ENCODE assay signal across 8 mouse cellular contexts in the genomic region with DNA sequence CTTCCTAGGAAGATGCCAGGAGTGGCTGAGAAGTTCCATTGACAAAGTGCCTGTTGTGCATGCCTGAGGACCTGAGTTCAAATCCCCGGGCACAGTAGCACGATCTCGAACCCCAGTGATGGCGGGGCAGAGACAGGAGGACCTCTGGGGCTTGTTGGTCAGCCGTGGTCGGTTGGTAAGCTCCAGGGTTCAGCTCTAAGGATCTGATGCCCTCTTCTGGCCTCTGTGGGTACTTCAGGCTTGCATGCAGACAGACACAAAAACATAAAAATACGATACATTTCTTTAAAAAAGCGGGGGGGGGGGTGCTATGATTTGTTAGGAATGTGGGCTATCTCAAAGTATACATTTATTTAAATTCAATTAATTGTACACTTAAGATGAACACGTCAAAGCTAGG. TPM values are rescaled to one million over a fixed set of nuclear protein-coding genes. Genes with fewer than 3 reads are reported as not detected.
DNase-seq lines count a peak whose midpoint lies in the region; ATAC-seq and TF ChIP-seq lines count a peak whose summit lies in the region.

No protein-coding gene starts in this region.

- TF ChIP-seq POLR2A in olfactory bulb, adult 2 months (IDR thresholded peaks at IDR 0.05; ENCODE audit: insufficient read depth, low read depth, low read length): no peak

- no peak overlapping the region for H3K9ac ChIP-seq in forebrain, embryonic 11.5 days (ENCODE audit: low read length)
- no peak overlapping the region for H3K9ac ChIP-seq in forebrain, embryonic 13.5 days
- no peak overlapping the region for H3K9ac ChIP-seq in neural tube, embryonic 15.5 days (replicated peaks)

- no peak overlapping the region for H3K4me3 ChIP-seq in forebrain, embryonic 11.5 days (ENCODE audit: low read depth, low read length)
- no peak overlapping the region for H3K4me3 ChIP-seq in forebrain, embryonic 13.5 days
- no peak overlapping the region for H3K4me3 ChIP-seq in neural tube, embryonic 15.5 days (replicated peaks)
- no peak overlapping the region for H3K4me3 ChIP-seq in olfactory bulb, adult 2 months (ENCODE audit: insufficient read depth, low read depth, low read length)

- no peaks in the 10 kb centered on the region for H3K36me3 ChIP-seq in forebrain, embryonic 11.5 days (ENCODE audit: control insufficient read depth, insufficient read depth, low read length)
- no peaks in the 10 kb centered on the region for H3K36me3 ChIP-seq in forebrain, embryonic 13.5 days (ENCODE audit: poor library complexity, severe bottlenecking)
- H3K36me3 ChIP-seq in neural tube, embryonic 15.5 days: no peaks in the 10 kb centered on the region

- no peaks in the 10 kb centered on the region for H3K9me3 ChIP-seq in forebrain, embryonic 11.5 days (ENCODE audit: control insufficient read depth, low read length)
- no peaks in the 10 kb centered on the region for H3K9me3 ChIP-seq in forebrain, embryonic 13.5 days (replicated peaks)
- no peaks in the 10 kb centered on the region for H3K9me3 ChIP-seq in neural tube, embryonic 15.5 days (replicated peaks)

- H3K27me3 ChIP-seq in forebrain, embryonic 11.5 days (ENCODE audit: control insufficient read depth, insufficient read depth, low read length): no peaks in the 10 kb centered on the region
- no peaks in the 10 kb centered on the region for H3K27me3 ChIP-seq in forebrain, embryonic 13.5 days
- H3K27me3 ChIP-seq in neural tube, embryonic 15.5 days (replicated peaks): no peaks in the 10 kb centered on the region

- DNase-seq in forebrain, embryonic 11.5 days (ENCODE audit: low spot score): peak; percentile 74
- DNase-seq in neural tube, embryonic 10.5 days (ENCODE audit: extremely low spot score, low spot score): peak; percentile 60
- peak; percentile 32 for DNase-seq in embryo, embryonic 11.5 days (ENCODE audit: low read depth, low spot score)
- DNase-seq in layer of hippocampus, adult 9-10 months (ENCODE audit: low spot score): no peak
- DNase-seq in spleen, adult 18-20 months: no peak

- 53% methylated on average over 9 of the region's 9 CpGs for WGBS in forebrain, embryonic 11.5 days
- WGBS in forebrain, embryonic 13.5 days: 57% methylated on average over 9 of the region's 9 CpGs
- 57% methylated on average over 9 of the region's 9 CpGs for WGBS in neural tube, embryonic 15.5 days
- WGBS in olfactory bulb, adult 2 months: 58% methylated on average over 9 of the region's 9 CpGs

- no peak for ATAC-seq in forebrain, embryonic 11.5 days (replicated peaks; ENCODE audit: low FRiP score)
- no peak for ATAC-seq in forebrain, embryonic 13.5 days
- no peak for ATAC-seq in neural tube, embryonic 15.5 days (ENCODE audit: low FRiP score)

- H3K27ac ChIP-seq in forebrain, embryonic 11.5 days (ENCODE audit: low read depth, low read length): no peak overlapping the region
- H3K27ac ChIP-seq in forebrain, embryonic 13.5 days: no peak overlapping the region
- H3K27ac ChIP-seq in neural tube, embryonic 15.5 days (replicated peaks): no peak overlapping the region
- no peak overlapping the region for H3K27ac ChIP-seq in olfactory bulb, adult 2 months (ENCODE audit: insufficient read depth, low read depth, low read length)

- no peaks in the 10 kb centered on the region for H3K4me1 ChIP-seq in forebrain, embryonic 11.5 days (replicated peaks; ENCODE audit: control insufficient read depth, insufficient read depth, low read length)
- H3K4me1 ChIP-seq in forebrain, embryonic 13.5 days: no peaks in the 10 kb centered on the region
- peaks cover 4% of the 10 kb centered on the region for H3K4me1 ChIP-seq in neural tube, embryonic 15.5 days
- H3K4me1 ChIP-seq in olfactory bulb, adult 2 months (ENCODE audit: control insufficient read depth, insufficient read depth, low read length): no peaks in the 10 kb centered on the region

- peak; percentile 20; the same call in 1 of the 2 replicates for TF ChIP-seq CTCF in olfactory bulb, adult 2 months (IDR thresholded peaks at IDR 0.05; ENCODE audit: insufficient read depth, low read depth, low read length)

- no peak overlapping the region for H3K4me2 ChIP-seq in forebrain, embryonic 11.5 days (ENCODE audit: low read depth, low read length, severe bottlenecking)
- H3K4me2 ChIP-seq in forebrain, embryonic 13.5 days: no peak overlapping the region
- H3K4me2 ChIP-seq in neural tube, embryonic 15.5 days: no peak overlapping the region

RNA-seq across cellular contexts. Expression of gene Chit1, which starts 11.2 kb away (rescaled TPM):
- polyA plus RNA-seq in forebrain, embryonic 11.5 days (2014; fragmentation: Nextera tagmentation; extraction: Ambion mirVana): not detected in 2 replicates
- polyA plus RNA-seq in forebrain, embryonic 13.5 days (2015; fragmentation: Nextera tagmentation; extraction: Ambion mirVana): 0.17 TPM in 1 of 2 replicates, not detected in the other
- 0.87 and 0.89 TPM in 2 replicates for polyA plus RNA-seq in neural tube, embryonic 15.5 days (2015; fragmentation: Nextera tagmentation; extraction: Ambion mirVana)
- not detected in 2 replicates for polyA plus RNA-seq in olfactory bulb, adult 2 months (2012; ENCODE audit: insufficient read depth, insufficient read length, low replicate concordance, missing spikeins)

RNA-seq across cellular contexts. Expression of gene Btg2, which starts 43.3 kb away (rescaled TPM):
- polyA plus RNA-seq in forebrain, embryonic 11.5 days (2014; fragmentation: Nextera tagmentation; extraction: Ambion mirVana): 110 TPM in 2 replicates
- 122 and 129 TPM in 2 replicates for polyA plus RNA-seq in forebrain, embryonic 13.5 days (2015; fragmentation: Nextera tagmentation; extraction: Ambion mirVana)
- 20.6 and 29.3 TPM in 2 replicates for polyA plus RNA-seq in neural tube, embryonic 15.5 days (2015; fragmentation: Nextera tagmentation; extraction: Ambion mirVana)
- 111 and 168 TPM in 2 replicates for polyA plus RNA-seq in olfactory bulb, adult 2 months (2012; ENCODE audit: insufficient read depth, insufficient read length, low replicate concordance, missing spikeins)

RNA-seq across cellular contexts. Expression of gene Chil1, which starts 59.8 kb away (rescaled TPM):
- 0.27 and 0.65 TPM in 2 replicates for polyA plus RNA-seq in forebrain, embryonic 11.5 days (2014; fragmentation: Nextera tagmentation; extraction: Ambion mirVana)
- 2.0 and 3.2 TPM in 2 replicates for polyA plus RNA-seq in forebrain, embryonic 13.5 days (2015; fragmentation: Nextera tagmentation; extraction: Ambion mirVana)
- 2.0 and 2.1 TPM in 2 replicates for polyA plus RNA-seq in neural tube, embryonic 15.5 days (2015; fragmentation: Nextera tagmentation; extraction: Ambion mirVana)
- not detected in 2 replicates for polyA plus RNA-seq in olfactory bulb, adult 2 months (2012; ENCODE audit: insufficient read depth, insufficient read length, low replicate concordance, missing spikeins)

Comparison
In these comparisons a context has a peak if more than half of its experiments do, and no peak if none do; other contexts are left out.
1. DNase-seq: peak in forebrain, embryonic 11.5 days (single experiment), neural tube, embryonic 10.5 days (single experiment) and embryo, embryonic 11.5 days (single experiment); none in layer of hippocampus, adult 9-10 months (single experiment) and spleen, adult 18-20 months (0 of 2).